Mouse (Mus musculus) neural tube, embryonic 12.5 days (tissue): ENCODE data around the gene Tfip11. TPM values are rescaled to one million over a fixed set of nuclear protein-coding genes. Genes with fewer than 3 reads are reported as not detected.
"Not testable (repeated sequence)": the region's sequence is repeated elsewhere in the genome, so short reads cannot be mapped to it uniquely, and the experiment has no call there.

Experiments used
- ATAC-seq: fragments of 200-750 bp; cut with Nextera tagmentation; 2 replicates; pipeline ENCODE4 v1.8.0; 2017; ENCODE audit warnings: low read depth, mild to moderate bottlenecking, moderate TSS enrichment, moderate library complexity; ENCODE audit not compliant: low FRiP score
- H3K27ac ChIP-seq: fragments of 300-500 bp; sonication (generic); 2 replicates; pipeline ENCODE4 v1.5.1; 2016
- H3K27me3 ChIP-seq: fragments of 300-500 bp; sonication (generic); replicated peaks from 2 replicates; pipeline ENCODE4 v1.6.1; 2016; ENCODE audit warnings: mild to moderate bottlenecking
- H3K36me3 ChIP-seq: fragments of 300-500 bp; sonication (generic); 2 replicates; pipeline ENCODE4 v1.6.1; 2016; ENCODE audit warnings: mild to moderate bottlenecking
- H3K4me1 ChIP-seq: fragments of 300-500 bp; sonication (generic); 2 replicates; pipeline ENCODE4 v1.6.1; 2016
- H3K4me2 ChIP-seq: fragments of 300-500 bp; sonication (generic); replicated peaks from 2 replicates; pipeline ENCODE4 v1.6.1; 2016; ENCODE audit warnings: mild to moderate bottlenecking
- H3K4me3 ChIP-seq: fragments of 300-500 bp; sonication (generic); 2 replicates; pipeline ENCODE4 v1.5.1; 2016
- H3K9ac ChIP-seq: fragments of 300-500 bp; sonication (generic); 2 replicates; pipeline ENCODE4 v1.6.1; 2016; ENCODE audit warnings: mild to moderate bottlenecking
- H3K9me3 ChIP-seq: fragments of 300-500 bp; sonication (generic); 2 replicates; pipeline ENCODE4 v1.6.1; 2016; ENCODE audit warnings: mild to moderate bottlenecking
- WGBS: fragments of 180-500 bp; shearing (Covaris S2); methylation state at CpG from one replicate; pipeline ENCODE4 v1.1.7; 2016; 5-methylcytosine and 5-hydroxymethylcytosine counted together
- polyA plus RNA-seq: library from polyadenylated mRNA; unstranded; fragments of >200 nt; fragmentation: Nextera tagmentation; extraction: Ambion mirVana; gene quantifications from 2 replicates; pipeline ENCODE4 v1.2.1, GENCODE M21; 2016

Gene Tfip11
- polyA plus RNA-seq, 1 experiment from 2014 or later = 40.3 TPM

- no peaks in the 10 kb centered on the region for H3K27me3 ChIP-seq
- H3K9me3 ChIP-seq = no peaks in the 10 kb centered on the region
- H3K36me3 ChIP-seq = peaks cover 32% of the 10 kb centered on the region
- H3K4me1 ChIP-seq = 0 out of 2 replicates have a peak, but pooled peaks cover 3% of the 10 kb centered on the region
- H3K9ac ChIP-seq = no peak overlapping the region
- ATAC-seq = no peak
- H3K27ac ChIP-seq = no peak overlapping the region
- no peak overlapping the region for H3K4me3 ChIP-seq
- no peak overlapping the region for H3K4me2 ChIP-seq
- WGBS = 64% methylated on average over 5 of the region's 5 CpGs
Measured at GRCm38 (mm10) chr5:112305842-112306241, 20.3 kb upstream of the Tfip11 start.

GRCm38 (mm10) chr5:112313222-112313885 is 12.8 kb upstream of the Tfip11 start:
- WGBS = 69% methylated on average over 11 of the region's 11 CpGs
- Histone ChIP-seq H3K27ac (no peak overlapping the region), H3K36me3 (peaks cover 45% of the 10 kb centered on the region), H3K9me3 (no peaks in the 10 kb centered on the region), H3K4me1 (peaks cover 5% of the 10 kb centered on the region), H3K4me3 (no peak overlapping the region), H3K9ac (no peak overlapping the region), H3K4me2 (no peak overlapping the region), H3K27me3 (no peaks in the 10 kb centered on the region)
- ATAC-seq = no peak

- ATAC-seq = no peak
- Histone ChIP-seq H3K4me1 (peaks cover 5% of the 10 kb centered on the region), H3K4me2 (no peak overlapping the region), H3K27me3 (no peaks in the 10 kb centered on the region), H3K4me3 (no peak overlapping the region), H3K9me3 (no peaks in the 10 kb centered on the region), H3K9ac (no peak overlapping the region), H3K27ac (no peak overlapping the region), H3K36me3 (peaks cover 23% of the 10 kb centered on the region)
- WGBS = 90% methylated on average over 5 of the region's 5 CpGs
Measured at GRCm38 (mm10) chr5:112316468-112316867, 9.7 kb upstream of the Tfip11 start.

DNA sequence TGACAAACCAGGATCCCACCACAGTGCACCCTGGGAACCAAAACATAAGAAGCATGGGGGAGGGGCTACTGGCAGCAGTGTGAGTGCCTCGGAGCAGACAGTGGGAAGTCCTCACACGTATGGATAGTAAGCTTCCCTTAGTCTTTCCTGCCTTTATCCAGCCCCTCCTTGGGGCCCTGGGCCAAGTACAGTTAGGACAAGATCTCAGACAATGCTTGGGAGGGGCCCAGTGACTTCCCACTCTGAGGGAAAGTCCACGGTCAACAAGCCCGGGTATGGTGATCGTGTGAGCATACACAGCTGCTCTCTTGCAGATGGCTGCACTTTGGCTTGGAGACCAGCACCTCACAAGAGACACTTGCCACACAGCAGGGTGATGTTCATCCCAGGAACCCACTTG is 8.8 kb upstream of the Tfip11 start:
- Histone ChIP-seq H3K27ac (no peak overlapping the region), H3K36me3 (peaks cover 18% of the 10 kb centered on the region), H3K9ac (no peak overlapping the region), H3K9me3 (no peaks in the 10 kb centered on the region), H3K4me2 (no peak overlapping the region), H3K27me3 (no peaks in the 10 kb centered on the region), H3K4me3 (no peak overlapping the region), H3K4me1 (peaks cover 5% of the 10 kb centered on the region)
- ATAC-seq = no peak
- 63% methylated on average over 5 of the region's 5 CpGs for WGBS

DNA sequence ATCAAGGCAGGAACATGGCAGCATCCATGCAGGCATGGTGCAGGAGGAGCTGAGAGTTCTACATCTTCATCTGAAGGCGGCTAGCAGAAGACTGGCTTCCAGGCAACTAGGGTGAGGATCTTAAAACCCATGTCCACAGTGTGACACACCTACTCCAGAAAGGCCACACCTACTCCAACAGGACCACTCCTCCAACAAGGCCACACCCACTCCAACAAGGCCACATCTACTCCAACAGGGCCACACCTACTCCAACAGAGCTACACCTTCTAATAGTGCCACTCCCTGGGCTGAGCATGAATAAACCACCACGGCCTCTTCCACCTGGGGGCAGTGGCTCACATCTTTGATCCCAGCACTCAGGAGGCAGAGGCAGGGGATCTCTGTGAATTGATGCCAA is 6.8 kb upstream of the Tfip11 start:
- not testable (repeated sequence) for H3K27ac ChIP-seq, H3K9me3 ChIP-seq, ATAC-seq, H3K4me1 ChIP-seq, H3K9ac ChIP-seq, H3K4me3 ChIP-seq, H3K36me3 ChIP-seq, H3K27me3 ChIP-seq, H3K4me2 ChIP-seq
- WGBS = 57% methylated on average over 2 of the region's 2 CpGs

DNA sequence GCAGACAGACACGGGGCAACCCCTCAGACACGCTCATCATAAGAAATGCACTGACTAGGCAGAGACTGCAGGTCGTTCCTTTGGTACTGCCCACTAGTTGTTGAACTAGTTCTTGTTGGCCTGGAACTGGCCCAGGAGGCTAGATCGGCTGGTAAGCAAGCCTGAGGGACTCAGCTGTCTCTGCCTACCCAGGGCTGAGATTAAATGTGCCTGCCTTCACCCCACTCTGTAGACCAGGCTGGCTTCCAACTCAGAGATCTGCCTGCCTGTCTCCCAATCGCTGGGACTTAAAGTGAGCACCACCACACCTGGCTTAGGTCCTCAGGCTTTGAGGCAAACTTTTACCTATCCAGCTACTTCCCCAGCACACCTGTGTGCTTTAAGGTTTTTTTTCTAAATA is 5.8 kb upstream of the Tfip11 start:
- peaks cover 9% of the 10 kb centered on the region; the same call in 1 of the 2 replicates for H3K4me1 ChIP-seq
- peaks cover under 1% of the 10 kb centered on the region for H3K36me3 ChIP-seq
- H3K4me2 ChIP-seq = no peak overlapping the region
- H3K4me3 ChIP-seq = no peak overlapping the region
- no peak for ATAC-seq
- no peaks in the 10 kb centered on the region for H3K9me3 ChIP-seq
- 79% methylated on average over 5 of the region's 5 CpGs for WGBS
- no peak overlapping the region for H3K27ac ChIP-seq
- no peaks in the 10 kb centered on the region for H3K27me3 ChIP-seq
- no peak overlapping the region for H3K9ac ChIP-seq

- Histone ChIP-seq H3K4me2 (no peak overlapping the region), H3K9ac (no peak overlapping the region), H3K27ac (no peak overlapping the region), H3K36me3 (no peaks in the 10 kb centered on the region), H3K9me3 (no peaks in the 10 kb centered on the region), H3K4me1 (peaks cover 15% of the 10 kb centered on the region), H3K4me3 (no peak overlapping the region), H3K27me3 (no peaks in the 10 kb centered on the region)
- ATAC-seq = no peak
- WGBS = 69% methylated on average over 6 of the region's 6 CpGs
Measured at GRCm38 (mm10) chr5:112320936-112321335, 5.2 kb upstream of the Tfip11 start.

- no peaks in the 10 kb centered on the region for H3K27me3 ChIP-seq
Measured at GRCm38 (mm10) chr5:112321376-112321775, 4.8 kb upstream of the Tfip11 start.

DNA sequence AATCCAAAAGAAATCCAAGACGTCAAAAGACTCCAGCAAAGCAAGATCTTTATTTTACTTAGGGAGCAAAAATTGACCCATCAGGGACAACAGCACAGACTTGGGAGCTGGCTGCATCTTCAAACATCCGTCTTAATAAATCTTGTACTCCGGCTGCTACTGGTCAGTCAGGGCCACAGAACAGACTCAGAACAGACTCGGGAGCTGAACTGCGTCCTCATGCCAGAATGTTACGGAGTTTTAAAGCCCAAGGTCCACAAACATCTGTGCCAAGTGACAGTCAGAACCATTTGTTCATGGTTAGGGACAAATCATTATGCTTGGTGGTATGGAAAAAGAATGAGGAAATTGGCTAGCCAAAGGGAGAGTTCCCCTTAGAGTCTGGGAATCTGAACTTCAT is 2.9 kb upstream of the Tfip11 start:
- Histone ChIP-seq H3K4me1 (peaks cover 27% of the 10 kb centered on the region), H3K36me3 (0 out of 2 replicates have a peak, but pooled peaks cover 6% of the 10 kb centered on the region), H3K27me3 (no peaks in the 10 kb centered on the region), H3K9ac (no peak overlapping the region), H3K9me3 (no peaks in the 10 kb centered on the region), H3K4me2 (no peak overlapping the region), H3K4me3 (no peak overlapping the region), H3K27ac (no peak overlapping the region)
- WGBS = 90% methylated on average over 6 of the region's 6 CpGs
- ATAC-seq = no peak

More at GRCm38 (mm10) chr5:112321376-112321775, 4.8 kb upstream of the Tfip11 start:
- Histone ChIP-seq H3K27ac (no peak overlapping the region), H3K36me3 (no peaks in the 10 kb centered on the region), H3K4me3 (no peak overlapping the region), H3K4me2 (no peak overlapping the region), H3K9ac (no peak overlapping the region), H3K9me3 (no peaks in the 10 kb centered on the region), H3K4me1 (peaks cover 17% of the 10 kb centered on the region)
- 81% methylated on average over 4 of the region's 4 CpGs for WGBS
- ATAC-seq = no peak

DNA sequence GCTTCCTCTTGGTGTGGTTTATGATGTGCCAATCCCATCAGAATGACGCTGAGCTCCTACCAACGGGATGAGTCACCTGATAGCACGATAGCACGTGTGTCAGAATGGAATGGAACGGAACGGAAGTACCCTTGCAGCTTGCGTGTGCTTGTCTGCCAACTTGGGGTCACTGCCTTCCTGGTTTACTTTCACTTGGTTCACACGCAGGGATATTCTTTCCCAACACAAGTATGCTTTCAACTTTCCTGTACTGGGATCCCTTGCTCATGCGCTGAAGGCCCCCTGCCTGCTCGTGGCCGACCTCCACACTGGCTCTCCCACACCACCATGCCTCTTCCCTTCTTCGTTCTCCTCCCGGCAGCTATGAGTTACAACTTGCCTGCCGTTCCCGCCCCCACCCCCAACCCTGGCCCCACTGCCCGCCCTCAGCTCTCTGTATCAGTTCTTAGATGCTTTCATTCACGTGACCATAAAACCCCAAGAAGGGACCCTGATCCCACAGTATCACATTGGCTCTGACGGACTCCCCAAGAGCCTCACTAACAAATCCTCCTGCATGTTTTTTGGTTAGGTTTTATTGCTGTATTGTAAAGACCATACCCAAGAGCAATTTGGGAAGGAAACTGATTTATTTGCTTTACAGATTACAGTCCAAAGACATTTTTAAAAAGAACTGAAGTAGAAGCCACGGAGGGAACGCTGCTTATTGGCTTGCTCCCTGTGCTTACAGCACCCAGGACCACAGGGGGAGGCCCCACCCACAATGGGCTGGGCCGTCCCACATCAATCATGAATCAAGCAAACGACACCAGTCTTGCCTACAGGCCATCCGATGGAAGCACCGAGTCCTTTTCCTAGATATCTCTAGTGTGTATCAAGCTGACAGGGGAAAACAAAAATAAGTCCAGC is 1.3 kb upstream of the Tfip11 start:
- WGBS = 27% methylated on average over 24 of the region's 24 CpGs
- no peaks in the 10 kb centered on the region for H3K27me3 ChIP-seq
- no peak overlapping the region for H3K9ac ChIP-seq
- H3K9me3 ChIP-seq = no peaks in the 10 kb centered on the region
- no peak overlapping the region for H3K4me3 ChIP-seq
- H3K36me3 ChIP-seq = peaks cover 19% of the 10 kb centered on the region
- ATAC-seq = peak; percentile 60; the same call in 1 of the 2 replicates
- peak overlapping the region; percentile 80 for H3K4me2 ChIP-seq
- no peak overlapping the region for H3K27ac ChIP-seq
- H3K4me1 ChIP-seq = peaks cover 27% of the 10 kb centered on the region

DNA sequence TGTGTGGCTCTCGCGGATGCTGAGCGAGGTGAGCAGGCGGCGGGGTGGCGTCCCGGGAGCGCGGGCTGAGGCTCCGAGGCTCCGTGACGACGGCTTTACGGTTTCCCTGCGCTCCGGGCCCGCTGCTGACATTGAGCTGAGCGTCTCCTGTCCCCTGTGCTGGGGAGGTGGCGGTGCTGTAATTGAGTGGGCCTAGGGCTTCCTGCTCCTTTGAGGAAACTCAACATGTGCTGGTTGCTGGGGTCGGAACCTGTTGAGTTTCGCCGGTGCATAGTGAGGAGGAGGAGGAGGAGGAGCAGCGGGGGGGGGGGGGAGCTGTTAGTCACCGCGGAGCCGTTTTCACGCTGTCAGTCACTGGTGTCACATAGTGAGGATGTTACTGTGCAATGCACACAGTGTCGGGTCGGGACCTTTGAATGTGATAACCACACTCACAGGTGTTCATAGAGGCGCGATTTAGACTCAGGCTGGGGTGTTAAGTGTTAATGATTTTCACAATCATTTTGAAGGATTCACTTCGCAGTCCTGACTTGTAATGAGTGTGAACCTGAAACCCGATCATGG is 370 bp downstream of the Tfip11 start:
- Histone ChIP-seq H3K9me3 (no peaks in the 10 kb centered on the region), H3K36me3 (peaks cover 35% of the 10 kb centered on the region), H3K27me3 (no peaks in the 10 kb centered on the region), H3K4me3 (peak overlapping the region; percentile 97), H3K4me2 (peak overlapping the region; percentile 80), H3K4me1 (peaks cover 27% of the 10 kb centered on the region), H3K27ac (no peak overlapping the region), H3K9ac (peak overlapping the region; percentile 82)
- WGBS = 2% methylated on average over 32 of the region's 33 CpGs
- ATAC-seq = no peak; the same call in 1 of the 2 replicates

DNA sequence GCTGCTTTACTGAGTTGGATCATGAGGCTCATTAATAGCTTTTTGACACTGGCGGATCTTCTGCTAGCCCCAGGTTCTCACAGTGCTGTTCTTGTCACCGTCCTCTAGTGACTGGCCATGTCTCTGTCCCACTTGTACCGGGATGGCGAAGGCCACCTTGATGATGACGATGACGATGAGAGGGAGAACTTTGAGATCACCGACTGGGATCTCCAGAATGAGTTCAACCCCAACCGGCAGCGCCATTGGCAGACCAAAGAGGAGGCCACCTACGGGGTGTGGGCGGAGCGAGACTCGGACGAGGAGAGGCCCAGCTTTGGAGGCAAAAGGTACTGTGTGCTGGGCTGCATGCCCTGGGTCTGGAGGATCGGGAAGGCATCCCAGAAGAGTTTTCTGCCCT is 1.7 kb downstream of the Tfip11 start:
- Histone ChIP-seq H3K9ac (peak overlapping the region; percentile 8; the same call in 1 of the 2 replicates), H3K4me1 (peaks cover 27% of the 10 kb centered on the region), H3K27me3 (no peaks in the 10 kb centered on the region), H3K4me2 (no peak overlapping the region), H3K36me3 (peaks cover 48% of the 10 kb centered on the region), H3K4me3 (no peak overlapping the region), H3K27ac (no peak overlapping the region), H3K9me3 (no peaks in the 10 kb centered on the region)
- 93% methylated on average over 15 of the region's 15 CpGs for WGBS
- no peak for ATAC-seq
